Mouse (Mus musculus): Measurements from ENCODE around the gene Actn4. TPM values are rescaled to one million over a fixed set of nuclear protein-coding genes. Genes with fewer than 3 reads are reported as not detected.

Actn4 gene
- total and polyA plus RNA-seq, 3 experiments = 60.5 to 267 TPM; not detected in 1

DNA sequence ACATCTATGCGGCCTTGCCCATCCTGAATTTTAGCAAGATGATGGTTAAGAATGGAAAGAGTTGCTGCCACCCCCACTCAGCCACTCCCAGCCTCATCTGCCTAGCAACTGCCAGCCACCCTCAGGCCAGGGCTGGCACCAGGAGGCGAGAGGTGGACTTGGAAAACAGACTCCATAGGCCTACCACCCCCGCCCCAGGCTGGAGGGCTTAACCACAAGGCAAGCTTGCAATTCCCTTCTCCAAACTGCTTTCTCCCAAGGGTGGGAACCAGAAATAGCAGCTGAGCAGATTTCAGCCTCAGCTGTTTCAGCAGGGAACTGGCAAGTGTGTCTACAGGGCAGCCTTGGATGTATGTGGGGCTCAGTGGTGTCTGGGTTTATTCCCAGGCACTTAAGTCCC is 59.3 kb downstream of the Actn4 start:
- H3K9me3 ChIP-seq (replicated peaks; ENCODE audit: insufficient read depth, low read length) = no peaks in the 10 kb centered on the region
- H3K27me3 ChIP-seq (ENCODE audit: control insufficient read depth in 1 of 2, insufficient read depth in 2 of 2, low read length in 2 of 2) = no peaks in the 10 kb centered on the region
- TF ChIP-seq USF1 (IDR thresholded peaks at IDR 0.05; ENCODE audit: low read depth, low read length) = no peak
- no peak for TF ChIP-seq CHD1 (IDR thresholded peaks at IDR 0.05; ENCODE audit: low read depth, low read length)
- no peak for TF ChIP-seq GABPA (IDR thresholded peaks at IDR 0.05; ENCODE audit: low read depth, low read length)
- TF ChIP-seq POLR2AphosphoS5 (IDR thresholded peaks at IDR 0.05; ENCODE audit: borderline replicate concordance, low read depth, low read length) = no peak
- TF ChIP-seq RAD21 (IDR thresholded peaks at IDR 0.05; ENCODE audit: low read depth, low read length) = no peak
- TF ChIP-seq UBTF (IDR thresholded peaks at IDR 0.05; ENCODE audit: borderline replicate concordance, insufficient read depth, low read depth, low read length) = no peak
- no peak for TF ChIP-seq SMC3 (IDR thresholded peaks at IDR 0.05; ENCODE audit: low read depth, low read length)
- no peak for TF ChIP-seq ZKSCAN1 (IDR thresholded peaks at IDR 0.05; ENCODE audit: low read depth, low read length)
- no peaks in the 10 kb centered on the region for H3K4me1 ChIP-seq (ENCODE audit: control insufficient read depth in 1 of 2, insufficient read depth in 2 of 2, low read length in 2 of 2)
- no peak overlapping the region for H3K27ac ChIP-seq (ENCODE audit: control insufficient read depth, low read depth, low read length)
- DNase-seq (ENCODE audit: low read depth, low spot score) = no peak
- H3K79me2 ChIP-seq (ENCODE audit: control insufficient read depth, insufficient read depth, low read length, poor library complexity) = no peaks in the 10 kb centered on the region
- no peak overlapping the region for H3K4me3 ChIP-seq (ENCODE audit: control insufficient read depth in 1 of 2, insufficient read depth in 1 of 2, low read depth in 2 of 2, low read length in 2 of 2)
- peaks cover 0 to 22% of the 10 kb centered on the region in 2 experiments; a peak in 2 of 4 replicates for H3K36me3 ChIP-seq (ENCODE audit: control insufficient read depth in 1 of 2, insufficient read depth in 2 of 2, low read length in 2 of 2)
- H3K9ac ChIP-seq (ENCODE audit: control insufficient read depth, low read depth, low read length, poor library complexity, severe bottlenecking) = no peak overlapping the region

DNA sequence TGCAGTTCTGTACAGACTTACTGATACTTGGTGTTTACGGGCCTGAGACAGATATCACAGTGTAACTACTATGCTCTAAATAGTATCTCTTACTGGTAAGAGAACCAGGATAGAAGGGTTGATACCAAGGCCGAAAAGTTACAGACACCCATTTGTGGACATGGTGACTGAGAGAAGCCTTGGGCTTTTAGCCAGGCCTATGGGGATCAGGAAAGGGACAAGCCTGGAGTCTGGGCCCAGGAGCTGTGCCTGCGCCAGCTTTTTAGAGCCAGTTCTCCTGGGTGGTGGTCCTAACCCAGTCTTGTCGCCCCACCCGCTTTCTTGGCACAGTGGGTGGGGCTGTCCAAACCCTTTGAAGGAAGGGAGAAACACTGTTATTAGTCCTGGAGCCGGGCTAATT is 60.0 kb downstream of the Actn4 start:
- Histone ChIP-seq H3K4me3 (ENCODE audit: control insufficient read depth in 1 of 2, insufficient read depth in 1 of 2, low read depth in 2 of 2, low read length in 2 of 2) (no peak overlapping the region), H3K27ac (ENCODE audit: control insufficient read depth, low read depth, low read length) (no peak overlapping the region), H3K36me3 (ENCODE audit: control insufficient read depth in 1 of 2, insufficient read depth in 2 of 2, low read length in 2 of 2) (peaks cover 0 to 22% of the 10 kb centered on the region in 2 experiments; a peak in 2 of 4 replicates), H3K9ac (ENCODE audit: control insufficient read depth, low read depth, low read length, poor library complexity, severe bottlenecking) (no peak overlapping the region), H3K9me3 (replicated peaks; ENCODE audit: insufficient read depth, low read length) (no peaks in the 10 kb centered on the region), H3K79me2 (ENCODE audit: control insufficient read depth, insufficient read depth, low read length, poor library complexity) (no peaks in the 10 kb centered on the region), H3K4me1 (ENCODE audit: control insufficient read depth in 1 of 2, insufficient read depth in 2 of 2, low read length in 2 of 2) (no peaks in the 10 kb centered on the region), H3K27me3 (ENCODE audit: control insufficient read depth in 1 of 2, insufficient read depth in 2 of 2, low read length in 2 of 2) (no peaks in the 10 kb centered on the region)
- DNase-seq (ENCODE audit: low read depth, low spot score) = no peak
- TF ChIP-seq POLR2AphosphoS5 (IDR thresholded peaks at IDR 0.05; ENCODE audit: borderline replicate concordance, low read depth, low read length) (no peak), TAL1 (IDR thresholded peaks at IDR 0.05; ENCODE audit: low read length) (no peak), RCOR1 (IDR thresholded peaks at IDR 0.05; ENCODE audit: low read depth, low read length) (no peak), GABPA (IDR thresholded peaks at IDR 0.05; ENCODE audit: low read depth, low read length) (no peak), MEF2A (IDR thresholded peaks at IDR 0.05; ENCODE audit: extremely low read depth, insufficient replicate concordance, low read depth, low read length, poor library complexity, severe bottlenecking) (no peak), POLR2A (IDR thresholded peaks at IDR 0.05; ENCODE audit: control insufficient read depth in 1 of 2, insufficient read depth in 1 of 2, low read depth in 1 of 2, low read length in 2 of 2, poor library complexity in 1 of 2) (no peak), SMC3 (IDR thresholded peaks at IDR 0.05; ENCODE audit: low read depth, low read length) (no peak), TCF12 (IDR thresholded peaks at IDR 0.05; ENCODE audit: low read depth, low read length) (no peak), UBTF (IDR thresholded peaks at IDR 0.05; ENCODE audit: borderline replicate concordance, insufficient read depth, low read depth, low read length) (no peak)

All from MEL (cell line).